Mouse (Mus musculus) neutrophil, adult 5-6 weeks (primary cell): ENCODE data around the gene Acrbp. TPM values are rescaled to one million over a fixed set of nuclear protein-coding genes. Genes with fewer than 3 reads are reported as not detected.
A peak's percentile ranks its signal among the peaks of the same experiment; 100 is the strongest.

ENCODE experiments used
- ATAC-seq: fragments of 151-379, 151-347 bp; 2 replicates; pipeline ENCODE4 v1.8.0; 2017; ENCODE audit warnings: mild to moderate bottlenecking, moderate TSS enrichment; ENCODE audit not compliant: insufficient number of reproducible peaks, poor library complexity, low FRiP score, severe bottlenecking; ENCODE audit errors: extremely low read depth
- total RNA-seq: library from RNA; stranded (forward); fragments of 200-1000 nt; gene quantifications from 2 replicates; pipeline ENCODE4 v1.2.3, GENCODE M21; 2017

Gene Acrbp
- total RNA-seq, result 26.8 and 32.7 TPM in 2 replicates

DNA sequence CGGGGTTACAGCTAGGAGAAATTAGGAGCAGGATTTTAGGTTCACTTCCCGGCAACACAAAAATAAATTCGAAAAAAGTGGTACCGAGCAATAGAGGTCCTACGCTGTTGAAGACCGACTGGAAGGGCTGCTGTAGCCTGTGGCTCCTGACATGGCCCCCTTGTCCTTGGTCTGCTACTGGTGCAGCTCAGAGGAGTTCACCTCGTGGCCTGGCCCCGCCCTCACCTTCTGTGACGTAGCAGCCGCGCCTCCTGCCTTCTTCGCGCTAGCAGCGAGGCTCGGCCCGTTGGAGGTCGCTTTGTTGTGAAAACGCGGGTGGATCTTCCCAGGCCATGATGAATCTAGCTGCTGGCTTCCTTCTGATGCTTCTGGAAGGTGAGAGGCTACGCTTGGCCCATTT lies at the start of gene Acrbp:
Gene Acrbp, plus strand, starts transcription at position 12 of the 400 bp plus-strand sequence.
- ATAC-seq, result no peak

DNA sequence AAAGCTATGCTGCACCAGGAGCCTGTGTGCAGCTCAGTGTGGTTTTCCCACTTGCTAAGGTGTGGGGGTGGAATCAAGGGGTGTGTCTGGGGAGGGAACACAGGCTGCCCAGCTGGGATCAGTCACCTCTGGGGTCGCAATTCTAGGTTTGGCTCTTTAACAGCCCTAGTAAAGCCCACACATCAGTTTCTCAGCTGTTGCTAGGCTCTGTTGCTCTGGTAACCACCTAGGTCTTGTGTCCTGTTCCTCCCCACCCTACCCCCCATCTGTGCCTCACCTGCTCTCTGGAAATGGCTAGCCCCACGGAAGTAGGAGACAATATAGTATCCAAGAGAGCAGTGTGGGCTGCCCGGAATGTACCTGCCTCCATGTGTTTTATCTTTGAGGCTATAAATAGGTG lies 45.8 kb upstream of the Acrbp start:
- ATAC-seq, result no peak

DNA sequence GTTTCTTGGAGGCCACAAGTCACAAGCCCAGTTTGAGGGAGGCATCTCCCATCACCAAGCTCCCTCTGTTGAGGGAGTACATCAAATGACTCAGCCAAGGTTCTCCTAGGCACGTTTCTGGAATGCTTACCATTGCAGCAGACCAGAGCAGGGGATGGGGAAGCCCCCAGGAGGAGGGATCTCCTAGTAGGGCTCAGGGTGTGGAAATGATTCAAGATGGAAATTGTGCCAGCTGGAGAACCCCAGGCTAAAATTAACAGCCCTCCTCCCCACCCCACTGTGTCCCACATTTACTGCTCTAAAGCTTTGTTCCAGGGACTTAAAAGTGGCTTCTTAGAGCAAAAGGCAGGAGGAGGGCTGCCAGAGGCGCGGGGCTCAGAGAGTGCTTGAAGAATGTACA lies 44.4 kb upstream of the Acrbp start:
- ATAC-seq, result no peak

DNA sequence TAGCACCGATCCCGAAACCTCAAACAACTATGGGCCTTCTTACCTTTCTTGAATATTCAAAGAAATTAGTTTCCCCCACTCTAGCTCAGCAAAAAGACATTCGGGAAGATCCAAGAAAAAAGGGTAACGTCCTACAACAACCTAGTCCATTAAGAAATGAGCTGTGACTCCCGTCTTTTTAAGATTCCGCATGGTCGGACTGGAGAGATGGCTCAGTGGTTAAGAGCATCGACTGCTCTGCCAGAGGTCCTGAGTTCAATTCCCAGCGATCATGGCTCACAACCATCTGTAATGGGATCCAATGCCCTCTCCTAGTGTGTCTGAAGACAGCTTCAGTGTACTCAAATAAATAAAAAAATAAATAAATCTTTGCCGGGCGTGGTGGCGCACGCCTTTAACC lies 41.4 kb upstream of the Acrbp start:
- no peak for ATAC-seq

DNA sequence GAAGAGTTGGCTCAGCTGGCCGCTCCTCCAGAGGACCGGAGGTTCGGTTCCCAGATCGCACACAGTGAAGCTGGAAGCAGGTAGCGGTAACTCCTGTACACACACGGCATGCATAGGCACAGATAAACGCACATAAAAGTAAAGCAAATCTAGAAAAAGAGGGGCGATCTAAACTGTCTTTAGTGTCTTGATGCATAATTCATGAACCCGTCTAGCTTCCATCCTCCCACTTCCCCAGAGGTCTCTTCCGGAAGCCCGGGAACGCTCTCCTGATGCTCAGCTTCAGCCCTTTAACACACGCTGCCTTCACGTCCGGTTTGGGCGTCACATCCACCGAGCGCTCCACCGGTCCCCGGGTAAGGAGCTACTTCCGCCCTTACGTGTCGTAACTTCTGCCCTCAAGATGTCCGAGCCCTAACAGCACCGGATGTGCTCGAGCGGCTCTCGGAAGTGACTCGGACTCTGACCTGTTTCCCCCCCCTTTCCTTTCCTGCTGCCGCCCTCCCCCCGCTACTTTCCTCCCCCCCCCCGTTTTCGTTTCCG lies 40.8 kb upstream of the Acrbp start:
- peak; percentile 97 for ATAC-seq

DNA sequence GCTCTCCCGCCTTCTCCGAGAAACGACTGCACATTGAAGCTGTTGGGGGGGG lies 40.5 kb upstream of the Acrbp start, which contains the start of gene Zfp384:
Gene Zfp384, plus strand, starts transcription at position 17 of the 52 bp plus-strand sequence.
- ATAC-seq, result no peak

DNA sequence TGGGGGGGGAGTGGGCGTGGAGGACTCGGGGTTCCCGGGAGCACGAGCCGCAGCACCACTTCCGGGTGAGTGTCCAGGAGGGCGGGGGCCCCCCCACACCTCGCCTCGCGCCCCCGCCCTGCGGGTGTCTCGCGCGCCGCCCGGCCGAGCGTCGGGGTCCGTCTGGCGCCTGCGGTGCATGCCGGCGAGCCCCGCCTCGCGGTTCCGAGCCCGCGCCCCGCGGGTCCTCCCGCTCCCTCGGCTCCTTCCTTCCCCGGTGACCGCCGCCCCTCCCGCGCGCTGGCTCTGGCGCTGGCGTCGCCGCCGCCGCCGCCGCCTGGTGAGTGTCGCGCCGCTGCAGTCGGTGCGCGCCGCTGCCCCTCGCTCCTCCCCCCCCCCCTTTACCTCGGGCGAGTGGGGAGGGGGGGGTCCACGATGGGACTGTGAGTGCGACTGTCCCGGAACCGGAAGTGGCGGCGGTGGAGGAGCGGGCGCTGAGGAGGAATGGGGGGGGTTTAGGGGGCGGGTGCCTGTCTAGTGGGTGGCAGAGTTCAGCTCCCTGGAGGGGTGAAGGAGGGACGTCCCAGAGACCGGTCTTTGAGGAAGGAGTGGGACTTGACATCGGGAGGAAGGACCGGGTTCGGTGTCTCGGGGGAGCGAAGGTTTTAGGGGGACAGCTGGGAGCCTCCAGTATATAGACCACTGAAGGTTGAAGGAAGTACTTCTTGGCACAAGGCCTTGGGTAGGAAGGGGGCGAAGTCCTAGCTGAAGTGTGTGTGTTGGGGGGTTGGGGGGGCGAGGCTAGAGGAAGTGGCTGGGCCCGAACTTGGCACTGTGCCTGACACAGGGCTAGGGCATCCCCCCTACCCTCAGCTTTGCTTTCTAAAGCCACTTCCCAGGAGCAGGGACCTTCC lies 40.1 kb upstream of the Acrbp start:
- peak; percentile 62 for ATAC-seq

DNA sequence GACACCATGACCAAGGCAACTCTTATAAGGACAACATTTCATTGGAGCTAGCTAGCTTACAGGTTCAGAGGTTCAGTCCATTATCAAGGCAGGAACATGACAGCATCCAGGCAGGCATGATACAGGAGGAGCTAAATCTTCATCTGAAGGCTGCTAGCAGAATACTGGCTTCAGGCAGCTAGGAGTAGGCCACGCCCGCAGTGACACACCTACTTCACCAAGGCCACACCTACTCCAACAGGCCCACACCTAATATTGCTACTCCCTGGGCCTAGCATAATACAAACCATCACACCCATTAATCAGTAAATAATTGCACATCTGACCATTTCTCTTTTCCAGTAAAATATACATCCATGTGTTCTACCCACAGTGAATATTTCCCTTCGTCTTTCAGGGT lies 31.8 kb upstream of the Acrbp start:
- no peak for ATAC-seq

DNA sequence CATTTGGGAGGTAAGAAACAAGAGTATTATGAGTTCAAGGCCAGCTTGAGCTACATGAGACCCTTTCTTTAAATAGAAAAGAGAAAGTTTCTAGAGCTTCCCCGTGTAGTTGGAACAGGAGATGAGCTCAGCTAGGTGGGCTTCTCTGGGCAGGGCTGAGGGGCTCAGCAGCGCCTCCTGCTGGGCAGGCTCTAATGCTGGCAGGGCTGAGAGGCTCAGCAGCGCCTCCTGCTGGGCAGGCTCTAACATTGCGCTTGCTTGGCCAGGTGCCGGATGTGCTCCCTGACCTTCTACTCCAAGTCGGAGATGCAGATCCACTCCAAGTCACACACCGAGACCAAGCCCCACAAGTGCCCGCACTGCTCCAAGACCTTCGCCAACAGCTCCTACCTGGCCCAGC lies 19.0 kb upstream of the Acrbp start:
- peak; percentile 82 for ATAC-seq

DNA sequence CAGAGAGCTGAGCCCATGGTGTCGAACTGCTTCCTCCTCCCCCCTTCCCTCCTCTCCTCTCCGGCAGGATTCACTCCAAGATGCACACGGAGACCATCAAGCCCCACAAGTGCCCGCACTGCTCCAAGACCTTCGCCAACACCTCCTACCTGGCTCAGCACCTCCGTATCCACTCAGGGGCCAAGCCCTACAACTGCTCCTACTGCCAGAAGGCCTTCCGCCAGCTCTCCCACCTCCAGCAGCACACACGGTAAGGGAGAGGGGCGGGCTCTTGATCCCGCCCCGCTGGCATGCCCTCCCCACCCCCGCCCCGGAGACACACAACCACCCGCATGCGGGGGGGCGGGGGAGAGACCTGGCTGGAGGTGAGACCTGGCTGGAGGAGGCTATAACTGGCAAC lies 17.9 kb upstream of the Acrbp start:
- ATAC-seq, result no peak

DNA sequence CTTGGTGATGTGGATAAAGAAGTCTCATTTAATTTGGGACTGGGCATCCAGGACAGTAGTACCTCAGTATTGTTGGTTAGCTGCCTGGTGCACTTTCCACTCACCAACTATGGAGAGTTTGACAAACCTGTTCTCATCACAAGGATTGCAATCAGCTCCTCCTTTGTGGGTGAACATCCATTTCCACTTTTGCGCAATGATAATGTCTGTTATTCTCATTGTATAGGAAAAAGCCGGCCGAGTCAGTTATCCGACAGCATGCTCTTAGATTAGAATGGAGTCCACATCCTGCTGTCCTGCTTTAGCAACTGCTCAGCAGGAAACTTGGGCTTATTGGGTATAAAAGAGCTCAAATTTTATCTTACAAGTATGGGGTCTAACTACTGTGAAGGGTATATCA lies 10.8 kb upstream of the Acrbp start:
- no peak for ATAC-seq

DNA sequence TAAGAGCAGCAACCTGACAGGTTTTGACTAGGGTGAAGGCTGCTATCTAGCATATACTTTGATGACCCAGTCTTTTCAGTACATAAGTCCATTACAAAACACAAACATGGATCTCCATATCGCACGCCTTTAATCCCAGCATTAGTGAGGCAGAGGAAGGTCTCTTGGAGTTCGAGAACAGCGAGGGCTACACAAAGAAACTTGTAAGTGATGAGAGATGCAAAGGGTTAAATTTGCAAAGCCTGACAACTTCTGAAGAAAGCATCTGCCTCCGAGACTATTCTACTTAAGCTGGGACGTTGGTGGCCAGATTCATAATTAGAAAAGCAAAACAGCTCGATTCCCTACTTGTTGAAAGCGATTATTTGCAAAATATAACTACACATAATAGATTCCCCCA lies 10.4 kb upstream of the Acrbp start:
- no peak for ATAC-seq

DNA sequence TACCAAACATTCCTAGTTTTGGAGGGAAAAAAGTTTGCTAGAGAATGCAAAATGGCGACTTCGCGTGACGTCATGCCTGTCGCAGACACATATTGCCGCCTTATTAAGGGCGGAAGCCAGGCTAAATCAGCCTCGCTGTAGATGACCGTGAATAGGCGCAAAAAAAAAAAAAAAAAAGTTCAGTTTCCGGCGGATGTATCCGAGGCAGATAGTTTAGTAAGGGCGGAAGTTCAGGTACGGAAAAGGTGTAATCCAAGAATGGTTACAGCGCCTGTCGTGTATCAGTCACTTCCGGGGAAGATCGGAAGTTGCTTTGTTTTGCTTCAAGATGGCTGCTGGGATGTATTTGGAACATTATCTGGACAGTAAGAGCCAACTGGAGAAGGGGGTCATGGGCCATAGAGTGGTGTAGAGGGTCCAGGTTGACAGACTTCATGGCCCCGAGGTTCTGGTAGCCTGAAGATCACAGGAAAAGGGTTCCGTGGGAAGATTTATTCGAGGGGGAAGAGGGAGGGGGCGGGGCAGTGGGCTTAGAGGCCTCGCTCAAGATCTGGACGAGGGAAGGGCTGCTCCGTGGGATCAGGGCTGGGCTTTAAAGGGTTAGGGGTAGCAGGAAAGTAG lies 9.8 kb upstream of the Acrbp start, which contains the start of gene Ing4:
Gene Ing4, plus strand, starts transcription at position 228 of the 621 bp plus-strand sequence.
- ATAC-seq, result peak; percentile 95

DNA sequence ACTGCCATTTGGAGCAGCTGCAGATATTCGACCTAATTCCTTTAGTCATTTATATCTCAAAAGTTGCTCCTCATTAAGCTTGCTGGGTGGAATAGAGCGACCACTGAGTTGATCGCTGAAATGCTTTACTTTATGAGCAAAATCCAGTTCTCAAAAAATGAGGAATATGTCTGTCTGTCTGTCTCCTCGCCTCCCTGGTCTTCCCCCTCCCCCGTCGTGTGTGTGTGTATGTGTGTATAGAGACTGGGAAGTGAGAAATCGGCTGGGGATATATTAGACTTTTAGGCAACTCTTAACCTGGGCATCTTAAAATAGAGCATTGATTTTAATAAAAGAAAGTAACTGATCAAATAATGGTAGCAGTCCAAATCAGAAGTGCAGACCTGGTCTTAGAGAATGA lies 9.3 kb upstream of the Acrbp start:
- ATAC-seq, result no peak

DNA sequence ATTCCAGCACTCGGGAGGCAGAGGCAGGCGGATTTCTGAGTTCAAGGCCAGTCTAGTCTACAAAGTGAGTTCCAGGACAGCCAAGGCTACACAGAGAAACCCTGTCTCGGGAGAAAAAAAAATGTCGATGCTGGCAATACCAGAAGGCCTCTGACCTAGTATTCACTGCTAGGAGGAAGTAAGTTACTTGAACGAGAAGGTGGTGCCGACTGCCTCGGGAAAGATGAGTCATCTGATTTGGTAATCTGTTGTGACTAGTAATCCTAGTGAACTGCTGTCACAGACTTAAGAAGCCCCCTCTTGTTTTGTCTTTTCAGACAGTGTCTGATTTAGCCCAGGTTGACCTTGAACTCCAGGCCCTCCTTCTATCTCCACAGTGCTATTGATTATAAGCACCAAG lies 8.4 kb upstream of the Acrbp start:
- ATAC-seq, result peak; percentile 62

DNA sequence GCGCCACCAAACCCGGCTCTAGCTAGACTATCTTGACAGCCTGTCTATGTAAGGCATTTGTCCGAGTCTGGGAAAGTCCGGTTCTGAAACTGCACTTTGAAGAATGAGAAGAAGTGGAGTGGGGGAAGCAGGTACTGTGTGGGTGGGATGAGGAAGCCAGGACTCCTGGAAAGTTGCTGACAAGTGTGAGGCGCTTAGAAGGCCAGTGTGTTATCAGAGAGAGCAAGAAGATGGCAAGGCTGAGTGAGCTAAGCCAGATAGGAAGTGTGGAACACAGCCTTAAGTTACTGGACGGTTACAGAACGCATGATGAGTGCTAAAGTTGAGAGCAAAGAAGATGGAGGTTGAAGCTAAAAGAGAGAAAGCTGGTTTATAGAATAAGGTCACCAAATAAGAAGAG lies 7.4 kb upstream of the Acrbp start:
- no peak for ATAC-seq

DNA sequence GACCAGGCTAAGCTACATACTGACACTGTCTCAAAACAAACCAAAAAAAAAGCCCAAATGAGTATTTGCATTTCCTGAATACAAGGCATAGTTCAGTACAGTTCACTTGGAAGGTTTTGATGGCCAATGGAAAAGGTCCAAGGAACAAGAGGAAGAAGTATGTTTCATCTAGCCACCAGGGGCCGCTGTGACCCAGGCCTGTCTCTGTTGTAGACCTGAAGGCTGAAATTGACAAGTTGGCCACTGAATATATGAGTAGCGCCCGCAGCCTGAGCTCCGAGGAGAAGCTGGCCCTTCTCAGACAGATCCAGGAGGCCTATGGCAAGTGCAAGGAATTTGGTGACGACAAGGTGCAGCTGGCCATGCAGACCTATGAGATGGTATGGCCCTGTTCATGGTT lies 2.8 kb upstream of the Acrbp start:
- ATAC-seq, result peak; percentile 66; the same call in 1 of the 2 replicates

DNA sequence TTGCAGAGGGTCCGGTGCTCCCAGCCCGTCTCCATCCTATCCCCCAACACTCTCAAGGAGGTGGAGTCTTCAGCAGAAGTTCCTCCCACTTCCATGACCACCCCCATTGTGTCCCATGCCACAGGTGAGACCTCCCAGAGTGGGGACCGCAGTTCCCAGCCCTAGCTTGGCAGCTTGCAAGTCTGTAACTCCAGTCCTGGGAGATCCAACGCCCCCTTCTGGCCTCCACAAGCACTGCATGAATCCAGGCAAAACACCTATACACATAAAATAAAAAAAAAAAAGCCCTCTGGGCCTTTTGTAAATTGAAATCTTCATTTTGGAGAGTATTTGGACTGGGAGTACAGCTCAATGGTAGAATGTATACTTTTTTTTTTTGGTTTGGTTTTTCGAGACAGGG lies 1.7 kb downstream of the Acrbp start:
- no peak for ATAC-seq

DNA sequence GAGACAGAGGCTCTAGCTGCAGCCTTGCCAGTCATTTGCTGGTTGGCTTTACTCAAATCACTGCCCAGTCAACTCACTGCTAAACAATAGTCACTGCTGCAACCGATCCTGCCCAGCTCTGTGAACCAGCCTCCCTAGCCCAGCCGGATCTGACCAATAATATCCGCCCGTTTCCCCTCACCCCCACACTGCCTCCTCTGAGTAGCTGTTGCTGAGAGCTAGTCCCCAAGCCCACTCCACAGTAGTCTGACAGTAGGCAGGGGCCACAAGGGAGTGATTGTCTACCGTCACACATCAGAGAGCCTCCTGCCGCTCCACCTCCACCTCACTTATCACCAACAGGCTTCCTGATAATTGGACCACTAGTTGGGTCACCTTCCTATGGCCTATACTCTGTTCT lies 12.0 kb downstream of the Acrbp start:
- ATAC-seq, result no peak

DNA sequence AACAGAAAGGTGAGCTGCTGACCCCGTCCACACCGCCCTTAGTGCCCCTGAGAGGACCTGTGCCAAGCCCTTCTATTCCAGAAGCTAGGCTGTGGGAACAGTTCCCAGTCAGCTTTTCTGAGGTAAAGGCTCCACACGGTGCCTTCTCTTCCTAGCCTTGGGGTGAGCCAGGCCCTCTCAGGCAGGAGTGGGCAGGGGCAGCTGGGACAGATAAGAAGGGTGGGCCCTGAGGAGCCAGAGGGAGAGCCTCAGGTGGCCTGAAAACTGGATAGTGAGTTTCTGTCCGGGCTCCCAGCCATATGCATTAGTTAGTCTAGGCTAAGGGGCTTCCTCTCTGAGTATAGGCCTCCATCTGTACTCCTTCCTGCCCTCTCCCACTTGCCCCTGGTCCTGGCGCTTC lies 13.0 kb downstream of the Acrbp start:
- no peak for ATAC-seq

DNA sequence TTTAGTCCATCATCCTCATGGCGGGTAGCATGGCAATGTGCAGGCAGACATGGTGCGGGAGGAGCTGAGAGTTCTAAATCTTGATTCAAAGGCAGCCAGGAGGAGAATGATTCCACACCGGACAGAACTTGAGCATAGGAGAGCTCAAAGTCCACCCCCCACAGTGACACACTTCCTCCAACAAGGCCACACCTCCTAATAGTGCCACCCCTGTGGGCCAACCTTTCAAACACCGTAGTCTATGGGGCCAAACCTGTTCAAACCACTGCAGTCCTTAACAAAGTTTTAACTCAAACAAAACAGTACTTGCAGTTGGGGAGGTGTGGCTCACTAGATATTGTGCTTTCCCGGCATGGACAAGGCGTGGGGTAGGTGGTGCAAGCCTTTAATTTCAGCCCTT lies 14.4 kb downstream of the Acrbp start:
- ATAC-seq, result no peak
